Mouse (Mus musculus) E14TG2a.4 (cell line): ENCODE data around the gene Arhgef16.

Source experiments
- CTCF ChIP-seq: conservative IDR thresholded peaks from 2 replicates; pipeline ENCODE4 v1.5.1; 2014; ENCODE audit warnings: low read length
- NANOG ChIP-seq: IDR thresholded peaks from 2 replicates; pipeline ENCODE4 v1.6.1; 2014; ENCODE audit warnings: borderline replicate concordance, low read length, mixed read lengths

GRCm38 (mm10) chr4:154328431-154328830 lies 27.0 kb upstream of the Arhgef16 start:
- TF ChIP-seq CTCF (no peak), NANOG (no peak)
